Mouse (Mus musculus) stomach, postnatal 0 days (tissue): ENCODE data around the gene Slx4.

Experiments
- CTCF ChIP-seq: IDR thresholded peaks from 2 replicates; pipeline ENCODE4 v1.5.1; 2016; ENCODE audit warnings: antibody characterized with exemption, low read depth, mild to moderate bottlenecking, moderate library complexity
- EP300 ChIP-seq: optimal IDR thresholded peaks from 2 replicates; pipeline ENCODE3; 2016; ENCODE audit warnings: antibody characterized with exemption

DNA sequence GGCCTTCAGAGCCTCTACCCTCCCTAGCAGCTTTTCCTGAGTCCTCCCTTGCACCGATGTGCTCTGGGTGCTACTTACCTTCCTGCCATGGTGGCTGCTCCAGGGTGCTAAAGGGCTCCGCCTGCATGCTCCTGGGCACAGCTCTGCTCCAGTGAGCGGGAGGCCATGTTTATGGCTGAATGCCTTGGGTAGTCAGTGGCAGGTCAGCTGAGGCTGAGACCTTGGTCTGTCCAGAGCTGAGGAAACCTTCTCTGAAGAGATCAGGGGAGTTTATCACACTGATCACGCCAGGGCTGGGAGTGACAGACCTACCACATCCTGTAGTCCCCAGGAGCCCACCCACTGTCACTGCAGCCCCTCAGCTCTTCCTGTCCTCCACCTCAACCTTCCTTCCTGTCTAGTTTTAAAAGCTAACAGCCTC, 27.3 kb downstream of the Slx4 start, which contains the start of gene Nlrc3:
- TF ChIP-seq EP300 (no peak), CTCF (no peak)
